Mouse (Mus musculus) lung, postnatal 0 days (tissue): ENCODE data around the gene Zfp385a.

Experiments
- CTCF ChIP-seq: IDR thresholded peaks from 2 replicates; pipeline ENCODE4 v1.5.1; 2016; ENCODE audit warnings: antibody characterized with exemption, mild to moderate bottlenecking
- EP300 ChIP-seq: IDR thresholded peaks from 2 replicates; pipeline ENCODE4 v1.6.1; 2016; ENCODE audit warnings: antibody characterized with exemption, mild to moderate bottlenecking, control low read depth

DNA sequence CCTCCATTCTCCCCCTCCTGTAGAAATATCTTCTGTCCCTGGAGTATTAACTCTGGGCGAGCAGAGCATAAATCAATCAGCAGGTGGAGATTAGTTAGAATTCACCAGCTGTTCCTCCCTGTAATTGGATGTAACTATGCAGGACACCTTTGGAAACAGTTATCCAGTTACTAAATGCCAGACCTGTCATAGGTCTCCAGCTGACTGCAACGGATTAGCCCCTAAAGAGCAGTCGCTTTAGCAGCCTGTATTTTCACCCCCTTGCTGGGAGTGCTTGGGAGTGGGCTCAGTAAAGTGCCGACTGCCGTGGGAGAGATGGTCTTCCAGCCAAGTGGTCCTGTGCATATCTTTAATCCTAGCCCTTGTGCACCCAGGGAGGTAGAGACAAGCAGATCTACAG is 50.3 kb downstream of the Zfp385a start:
- TF ChIP-seq CTCF (no peak), EP300 (no peak)
